Mouse (Mus musculus): ENCODE data around the gene Tas1r3. TPM values are rescaled to one million over a fixed set of nuclear protein-coding genes. Genes with fewer than 3 reads are reported as not detected.

Gene Tas1r3
- total RNA-seq (2021), result under 1 TPM; 0.25 to 0.29 TPM
- long read RNA-seq, experiment 1, partial matches to known transcripts, result 0 of 2 reads
- long read RNA-seq, experiment 1, other reads (novel, unspliced or antisense), result 2 of 2 reads
- long read RNA-seq, experiment 2, result 0 reads

DNA sequence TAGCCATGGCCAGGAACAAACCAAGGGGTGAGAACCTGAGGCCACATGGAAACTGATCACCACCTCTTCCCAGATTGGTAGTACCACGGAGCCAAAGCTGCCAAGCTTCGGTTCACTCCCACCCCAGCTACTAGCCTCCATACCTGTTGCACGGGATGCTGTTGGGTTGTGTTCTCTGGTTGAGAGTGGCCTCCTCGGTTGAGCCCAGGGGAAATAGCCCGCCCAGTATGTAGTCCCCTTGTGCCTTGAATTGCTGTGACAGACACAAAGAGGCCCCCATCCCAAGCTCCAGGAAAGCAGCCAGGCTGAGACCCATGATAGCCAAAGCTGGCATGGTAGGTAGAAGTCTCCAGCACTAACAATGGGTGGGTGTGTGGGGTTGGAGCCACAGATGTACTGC lies at the start of gene Tas1r3:
TSS of gene Tas1r3 (minus strand) at position 362 of the 400 bp plus-strand sequence.
- no peak for DNase-seq (ENCODE audit: low spot score in 2 of 2)

GRCm38 (mm10) chr4:155908751-155909150 lies 45.6 kb upstream of the Tas1r3 start:
- DNase-seq (ENCODE audit: low spot score in 2 of 2), result peak; percentile 3 to 5

DNA sequence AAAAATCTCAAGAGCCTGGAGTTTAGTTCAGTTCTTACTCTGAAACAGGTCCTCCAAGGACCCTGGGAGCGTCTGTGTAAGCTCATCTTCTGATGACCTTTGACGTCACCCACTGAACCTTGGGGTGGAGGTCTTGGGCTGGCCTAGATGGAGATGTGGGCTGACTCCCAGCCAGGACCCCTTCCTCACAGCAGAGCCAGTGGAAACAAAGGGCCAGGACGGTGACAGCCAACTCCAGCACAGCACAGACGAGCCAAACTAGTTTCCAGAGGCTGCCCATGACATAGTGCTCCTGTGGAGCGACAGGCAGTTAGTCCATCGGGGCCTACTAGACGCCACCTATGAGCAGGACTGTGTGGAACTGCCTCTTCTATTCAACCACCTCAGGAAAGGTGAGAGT lies 45.1 kb upstream of the Tas1r3 start:
- peak; percentile 3 to 9 for DNase-seq (ENCODE audit: low spot score in 2 of 2)

- no peak for DNase-seq (ENCODE audit: low spot score in 2 of 2)
Measured at GRCm38 (mm10) chr4:155907003-155907402, 43.8 kb upstream of the Tas1r3 start.

DNA sequence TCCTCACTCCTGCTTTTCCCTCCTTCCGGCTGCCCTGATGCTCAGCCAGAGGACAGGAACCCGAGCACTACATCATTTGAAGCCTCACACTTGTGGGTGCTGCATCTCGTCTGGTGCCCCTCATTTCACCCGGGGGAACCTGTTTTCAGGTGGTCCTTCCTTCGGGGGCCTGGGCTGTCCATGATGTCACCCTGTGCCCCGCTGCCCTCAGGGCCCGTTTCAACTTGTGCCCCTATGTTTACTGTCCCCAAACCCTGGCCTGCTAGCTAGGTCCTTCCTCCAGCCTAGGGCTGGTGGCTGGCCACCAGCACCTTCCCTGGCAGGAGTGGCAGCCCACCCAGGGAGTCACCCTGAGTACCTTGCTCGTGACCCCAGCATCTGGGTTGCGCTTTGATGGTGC lies 43.0 kb upstream of the Tas1r3 start:
- no peak for DNase-seq (ENCODE audit: low spot score in 2 of 2)

DNA sequence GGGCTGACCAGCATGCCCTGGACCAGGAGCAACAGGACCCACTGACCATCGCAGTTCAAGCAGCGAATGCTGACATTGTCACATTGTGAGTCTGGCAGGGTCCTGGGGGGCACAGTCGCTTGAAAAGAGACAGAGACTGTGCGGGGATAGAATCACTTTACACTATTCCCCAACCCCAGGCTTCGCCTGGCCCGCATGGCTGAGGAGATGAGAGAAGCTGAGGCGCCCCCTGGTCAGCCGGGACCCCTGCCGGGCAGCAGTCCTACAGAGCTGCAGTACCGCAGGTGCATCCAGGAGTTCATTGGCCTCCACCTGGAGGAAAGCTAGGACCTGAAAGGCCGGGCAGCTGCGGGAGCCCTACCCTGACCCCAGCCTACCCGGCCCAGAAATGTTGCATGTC lies 42.5 kb upstream of the Tas1r3 start:
- no peak for DNase-seq (ENCODE audit: low spot score in 2 of 2)

- DNase-seq (ENCODE audit: low spot score in 2 of 2), result peak; percentile 24 to 39
Measured at GRCm38 (mm10) chr4:155904318-155905102, 41.3 kb upstream of the Tas1r3 start.

- no peak for DNase-seq (ENCODE audit: low spot score in 2 of 2)
Measured at GRCm38 (mm10) chr4:155903246-155903645, 40.1 kb upstream of the Tas1r3 start.

DNA sequence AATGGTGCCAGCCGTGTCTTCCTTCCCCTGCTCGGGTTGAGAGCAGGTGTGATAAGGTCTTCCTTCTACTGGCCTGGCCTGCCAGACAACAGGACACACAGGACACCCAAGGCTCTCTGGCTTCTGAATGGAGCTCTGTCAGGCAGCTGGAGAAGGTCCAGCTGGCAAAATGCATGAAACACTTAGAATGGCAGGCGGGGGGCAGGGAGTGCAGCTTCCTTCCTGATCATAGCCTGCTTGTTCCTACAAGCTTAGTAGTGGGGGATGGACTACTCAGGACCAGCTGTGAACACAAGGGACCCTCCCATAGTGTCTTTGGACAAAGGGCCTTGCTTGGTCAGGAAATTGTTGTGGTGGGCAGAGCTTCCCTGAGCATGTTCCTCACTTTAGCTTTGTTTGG lies 38.0 kb upstream of the Tas1r3 start:
- DNase-seq (ENCODE audit: low spot score in 2 of 2), result peak; percentile 34 to 69

DNA sequence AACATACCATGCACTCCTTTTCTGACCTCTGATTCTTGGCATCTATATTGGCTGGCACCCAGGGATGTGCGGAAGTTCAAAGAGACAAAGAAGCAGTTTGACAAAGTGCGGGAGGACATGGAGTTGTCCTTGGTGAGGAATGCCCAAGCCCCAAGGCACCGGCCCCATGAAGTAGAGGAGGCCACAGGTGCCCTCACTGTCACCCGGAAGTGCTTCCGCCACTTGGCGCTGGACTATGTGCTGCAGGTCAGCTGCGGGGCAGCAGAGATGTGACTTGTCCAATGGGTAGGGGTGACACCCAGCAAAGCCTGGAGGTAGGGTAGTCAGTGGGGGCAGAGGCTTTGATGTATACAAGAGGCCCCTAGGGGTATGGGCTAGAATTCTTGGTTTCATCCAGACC lies 36.2 kb upstream of the Tas1r3 start:
- no peak for DNase-seq (ENCODE audit: low spot score in 2 of 2)

DNA sequence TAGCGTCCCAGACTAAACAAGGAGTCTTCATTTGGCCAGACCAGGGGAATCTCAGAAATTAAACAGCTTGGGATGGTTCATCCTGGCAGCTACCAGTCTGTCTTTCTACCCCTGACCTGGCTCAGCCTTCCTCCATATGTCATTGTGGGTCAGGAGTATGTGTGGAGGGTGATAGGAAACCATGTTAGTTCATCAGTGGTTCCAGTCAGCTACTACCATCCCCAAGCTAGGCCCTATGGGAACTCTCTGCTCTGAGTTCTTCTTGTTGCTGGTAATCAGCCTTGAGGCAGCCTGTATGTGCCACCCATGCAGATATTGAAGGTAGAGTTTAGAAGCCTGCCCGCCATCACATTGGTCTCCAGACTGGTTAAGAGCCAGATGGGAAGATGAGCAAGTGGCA lies 35.2 kb upstream of the Tas1r3 start:
- DNase-seq (ENCODE audit: low spot score in 2 of 2), result peak in 1 of 2 experiments; percentile 1

DNA sequence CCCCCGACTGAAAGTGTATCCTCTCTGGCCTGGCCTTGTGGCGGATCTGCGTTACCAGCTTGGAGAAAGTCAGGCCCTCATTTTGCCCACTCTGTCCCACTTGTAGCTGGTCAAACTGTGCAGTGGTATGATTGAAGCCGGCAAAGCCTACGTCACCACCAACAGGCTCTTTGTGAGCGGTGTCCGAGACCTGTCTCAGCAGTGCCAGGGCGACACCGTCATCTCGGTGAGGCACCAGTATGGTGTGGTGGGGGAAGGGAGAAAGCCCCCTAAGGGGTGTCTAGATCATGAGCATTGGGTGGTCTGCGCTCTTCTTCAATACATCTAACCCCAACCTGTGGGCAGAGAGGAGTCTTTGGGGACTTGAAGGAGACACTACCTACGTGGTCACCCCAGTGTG lies 33.3 kb upstream of the Tas1r3 start:
- no peak for DNase-seq (ENCODE audit: low spot score in 2 of 2)

DNA sequence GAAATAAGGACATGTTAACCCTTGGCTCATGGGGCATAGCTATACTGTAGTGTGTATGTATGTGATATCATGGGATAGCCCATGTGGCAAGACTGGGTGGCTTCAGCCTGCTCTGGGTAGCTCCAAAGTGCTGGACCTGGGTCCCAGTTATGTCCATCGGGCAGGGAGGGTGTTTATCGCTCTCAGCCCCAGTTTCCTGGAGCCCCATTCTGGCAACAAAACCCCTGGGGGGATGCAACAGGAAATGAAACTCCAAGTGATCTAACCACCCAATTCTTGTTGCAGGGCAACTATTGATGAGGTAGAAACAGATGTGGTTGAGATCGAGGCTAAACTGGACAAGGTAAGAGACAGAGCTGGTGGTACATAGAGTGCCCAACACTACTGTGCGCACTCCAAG lies 32.7 kb upstream of the Tas1r3 start:
- no peak for DNase-seq (ENCODE audit: low spot score in 2 of 2)

DNA sequence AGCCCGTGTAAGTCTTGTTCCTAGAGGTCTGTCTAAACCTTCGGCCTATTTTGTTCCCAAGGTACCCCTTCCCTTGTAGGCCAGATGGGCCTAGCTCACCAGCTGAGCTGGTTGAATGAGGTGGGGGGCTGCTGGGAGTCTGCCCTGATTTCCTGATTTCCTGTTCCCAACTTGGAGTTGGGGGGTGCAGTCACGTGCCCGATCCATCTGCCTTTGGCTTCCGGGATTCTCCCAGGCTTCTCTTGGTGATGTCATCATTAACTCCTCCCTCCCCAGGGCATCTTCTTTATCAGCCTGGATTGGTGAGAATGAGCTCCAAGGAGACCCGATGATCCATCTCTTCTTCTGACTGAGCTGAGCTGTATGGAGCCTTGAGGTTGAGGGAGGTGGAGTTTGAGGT lies 32.1 kb upstream of the Tas1r3 start:
- peak; percentile 78 to 91 for DNase-seq (ENCODE audit: low spot score in 2 of 2)

- peak; percentile 74 to 78 for DNase-seq (ENCODE audit: low spot score in 2 of 2)
Measured at GRCm38 (mm10) chr4:155894311-155894881, 31.2 kb upstream of the Tas1r3 start.

DNA sequence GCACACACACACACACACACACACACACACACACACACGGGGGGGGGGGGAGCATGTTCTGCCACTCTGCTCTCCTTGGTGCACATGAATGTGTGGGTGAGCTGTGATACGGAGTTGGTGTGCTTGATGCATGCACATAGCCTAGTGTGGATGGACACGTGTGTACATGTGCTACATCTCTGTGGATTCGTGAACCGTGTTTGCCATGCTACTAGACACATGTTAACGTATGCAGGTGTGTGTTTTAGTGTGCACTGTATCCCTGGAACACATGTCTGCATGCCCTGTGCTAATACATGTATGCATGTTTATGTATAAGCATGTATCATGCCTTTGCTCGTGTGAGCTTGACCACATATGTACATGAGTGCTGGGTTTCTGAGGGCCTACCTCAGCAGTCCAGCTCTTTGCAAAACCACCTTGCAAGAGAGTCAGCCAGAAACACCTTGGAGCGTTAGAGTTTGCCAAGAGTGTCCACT lies 30.1 kb upstream of the Tas1r3 start:
- DNase-seq (ENCODE audit: low spot score in 2 of 2), result no peak

- no peak for DNase-seq (ENCODE audit: low spot score in 2 of 2)
Measured at GRCm38 (mm10) chr4:155892438-155893211, 29.5 kb upstream of the Tas1r3 start.

DNA sequence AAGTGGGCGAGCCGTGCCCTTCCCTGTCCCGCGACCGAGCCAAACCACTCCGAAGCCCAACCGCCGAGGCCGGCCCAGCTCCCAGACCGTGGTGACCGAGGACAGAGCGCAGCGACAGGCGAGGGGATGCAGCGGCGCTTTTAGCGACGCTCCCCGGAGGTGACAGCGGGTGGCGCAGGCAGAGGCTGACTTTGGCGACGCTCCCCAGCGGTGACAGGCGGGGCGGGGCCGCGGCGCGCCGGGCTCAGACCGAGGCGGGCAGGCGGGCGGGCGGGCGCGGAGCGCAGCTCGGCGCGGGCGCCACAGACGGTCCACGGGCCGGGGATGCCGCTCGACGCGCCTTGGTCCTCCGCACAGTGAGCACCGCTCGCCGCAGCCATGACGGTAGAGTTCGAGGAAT lies 28.9 kb upstream of the Tas1r3 start:
- DNase-seq (ENCODE audit: low spot score in 2 of 2), result peak in 1 of 2 experiments; percentile 83

DNA sequence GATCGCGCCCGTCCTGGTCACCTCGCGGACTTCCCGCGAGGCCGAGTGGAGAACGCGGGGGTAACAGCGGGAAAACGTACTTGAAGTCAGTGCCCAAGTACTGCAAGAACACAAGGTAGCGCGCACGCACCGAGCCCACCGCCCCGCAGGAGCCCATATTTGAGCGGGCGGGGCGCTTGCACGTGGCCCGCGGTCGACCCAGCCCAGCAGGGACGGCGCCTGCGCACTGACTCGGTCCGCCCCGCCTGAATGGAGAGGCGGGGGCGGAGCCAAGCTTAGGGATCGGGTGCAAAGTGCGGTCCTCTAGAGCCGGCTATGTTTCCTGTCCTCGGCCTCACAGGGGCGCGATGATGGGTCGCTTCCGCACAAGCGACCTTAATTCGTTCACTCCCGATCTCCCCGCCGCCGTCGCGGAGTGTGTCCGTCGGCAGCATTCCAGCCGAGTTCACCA lies 28.4 kb upstream of the Tas1r3 start, which contains the start of the genes Pusl1 and Acap3:
TSS of gene Pusl1 (minus strand) at position 231 of the 451 bp plus-strand sequence.
TSS of gene Acap3 (plus strand) at position 272 of the 451 bp plus-strand sequence.
- DNase-seq (ENCODE audit: low spot score in 2 of 2), result peak; percentile 94 to 98

- DNase-seq (ENCODE audit: low spot score in 2 of 2), result no peak
Measured at GRCm38 (mm10) chr4:155891011-155891471, 27.9 kb upstream of the Tas1r3 start.

DNA sequence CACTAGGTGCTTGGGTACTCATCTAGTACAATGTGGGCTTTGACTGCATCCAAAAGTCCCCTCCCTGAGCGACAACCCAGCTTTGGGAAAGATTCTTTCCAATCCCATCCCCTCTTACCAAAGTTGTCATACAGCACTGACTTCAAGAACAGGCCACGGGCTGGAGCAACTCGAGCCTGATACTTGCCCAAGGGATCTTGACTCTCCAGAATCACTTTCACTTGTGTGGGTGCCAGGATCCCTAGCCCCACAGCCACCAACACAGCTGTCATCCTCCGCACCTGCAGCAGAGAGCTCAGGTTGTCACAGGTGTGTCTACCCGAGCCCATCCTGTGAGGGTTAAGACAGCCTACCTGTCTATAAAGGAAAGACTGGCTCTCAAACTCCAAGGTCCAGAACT lies 26.2 kb upstream of the Tas1r3 start:
- no peak for DNase-seq (ENCODE audit: low spot score in 2 of 2)
